Mouse (Mus musculus) induced T-regulatory cell, adult 2 months (primary cell): ENCODE measurements around the gene Nicn1.
"Not testable (repeated sequence)": the region's sequence is repeated elsewhere in the genome, so short reads cannot be mapped to it uniquely, and the experiment has no call there.

Source experiments
- DNase-seq: peaks from one replicate; pipeline ENCODE4 v3.0.0-alpha.2; 2012; ENCODE audit warnings: low read depth

Gene Nicn1

GRCm38 (mm10) chr9:108290016-108290750 is at the start of gene Nicn1:
TSS of gene Nicn1 (plus strand) at chr9:108290429.
- DNase-seq = peak; percentile 97

- no peak for DNase-seq
These were observed 45.7 kb upstream of the Nicn1 start for GRCm38 (mm10) chr9:108244540-108244939.

- peak; percentile 52 for DNase-seq
These were observed 45.2 kb upstream of the Nicn1 start for GRCm38 (mm10) chr9:108244984-108245383.

- no peak for DNase-seq
These were observed 41.3 kb upstream of the Nicn1 start for GRCm38 (mm10) chr9:108248957-108249356.

GRCm38 (mm10) chr9:108251877-108252276 is 38.4 kb upstream of the Nicn1 start:
- DNase-seq = no peak

- DNase-seq = no peak
These were observed 37.5 kb upstream of the Nicn1 start for GRCm38 (mm10) chr9:108252766-108253165.

- no peak for DNase-seq
These were observed 29.7 kb upstream of the Nicn1 start for GRCm38 (mm10) chr9:108260526-108260925.

GRCm38 (mm10) chr9:108261865-108262264 is 28.4 kb upstream of the Nicn1 start:
- DNase-seq = no peak

GRCm38 (mm10) chr9:108262494-108263049 is 27.7 kb upstream of the Nicn1 start:
- DNase-seq = no peak

GRCm38 (mm10) chr9:108263131-108263681 is 27.0 kb upstream of the Nicn1 start:
- DNase-seq = no peak

GRCm38 (mm10) chr9:108263690-108264190 is 26.5 kb upstream of the Nicn1 start, which contains the start of gene Dag1:
TSS of gene Dag1 (minus strand) at chr9:108263958.
- DNase-seq = peak; percentile 95

GRCm38 (mm10) chr9:108264191-108264921 is 25.9 kb upstream of the Nicn1 start:
- no peak for DNase-seq

GRCm38 (mm10) chr9:108266261-108266935 is 23.8 kb upstream of the Nicn1 start:
- DNase-seq = no peak

GRCm38 (mm10) chr9:108267691-108268090 is 22.5 kb upstream of the Nicn1 start:
- DNase-seq = no peak

- DNase-seq = not testable (repeated sequence)
These were observed 21.5 kb upstream of the Nicn1 start for GRCm38 (mm10) chr9:108268701-108269100.

GRCm38 (mm10) chr9:108271941-108272340 is 18.3 kb upstream of the Nicn1 start:
- DNase-seq = no peak

GRCm38 (mm10) chr9:108272691-108273090 is 17.5 kb upstream of the Nicn1 start:
- no peak for DNase-seq

GRCm38 (mm10) chr9:108273485-108273884 is 16.7 kb upstream of the Nicn1 start:
- no peak for DNase-seq

- DNase-seq = no peak
These were observed 15.5 kb upstream of the Nicn1 start for GRCm38 (mm10) chr9:108274476-108275330.

- DNase-seq = no peak
These were observed 14.9 kb upstream of the Nicn1 start for GRCm38 (mm10) chr9:108275331-108275659.
